Mouse (Mus musculus) testis, adult 2 months (tissue): ENCODE results near the gene Trit1. TPM values are rescaled to one million over a fixed set of nuclear protein-coding genes. Genes with fewer than 3 reads are reported as not detected.

ENCODE experiments used
- H3K27ac ChIP-seq: fragments of 200-500 bp; 2 replicates; pipeline ENCODE4 v1.5.1; 2012; ENCODE audit warnings: low read depth, low read length; ENCODE audit not compliant: control insufficient read depth, insufficient read depth
- H3K27me3 ChIP-seq: fragments of 200-500 bp; 2 replicates; pipeline ENCODE4 v1.6.1; 2012; ENCODE audit warnings: mild to moderate bottlenecking, low read length, moderate library complexity; ENCODE audit not compliant: control insufficient read depth, insufficient read depth
- H3K36me3 ChIP-seq: fragments of 200-500 bp; 2 replicates; pipeline ENCODE4 v1.6.1; 2012; ENCODE audit warnings: mild to moderate bottlenecking, low read length; ENCODE audit not compliant: control insufficient read depth, insufficient read depth
- H3K4me1 ChIP-seq: fragments of 200-500 bp; 2 replicates; pipeline ENCODE4 v1.6.1; 2012; ENCODE audit warnings: low read length; ENCODE audit not compliant: control insufficient read depth, insufficient read depth
- H3K4me3 ChIP-seq: fragments of 200-500 bp; 2 replicates; pipeline ENCODE4 v1.5.1; 2012; ENCODE audit warnings: low read depth, mild to moderate bottlenecking, low read length, moderate library complexity, mixed read lengths; ENCODE audit not compliant: control insufficient read depth
- CTCF ChIP-seq: fragments of 200-500 bp; IDR thresholded peaks from 2 replicates; pipeline ENCODE4 v1.5.1; 2012; ENCODE audit warnings: low read depth, mild to moderate bottlenecking, inconsistent platforms, low read length, moderate library complexity; ENCODE audit not compliant: control insufficient read depth, insufficient read depth, insufficient replicate concordance
- POLR2A ChIP-seq: fragments of 200-500 bp; IDR thresholded peaks from 2 replicates; pipeline ENCODE4 v1.6.1; 2012; ENCODE audit warnings: low read depth, mild to moderate bottlenecking, inconsistent platforms, low read length, moderate library complexity; ENCODE audit not compliant: control insufficient read depth
- polyA plus RNA-seq: library from polyadenylated mRNA; depleted of rRNA; stranded (reverse); fragments of >200 nt; gene quantifications from 2 replicates; pipeline ENCODE4 v1.2.3, GENCODE M21; 2012

The Trit1 gene
- polyA plus RNA-seq, 1 experiment: 2.2 TPM

- TF ChIP-seq CTCF: no peak
- TF ChIP-seq POLR2A: no peak
- no peaks in the 10 kb centered on the region for H3K27me3 ChIP-seq
- no peaks in the 10 kb centered on the region for H3K36me3 ChIP-seq
- no peaks in the 10 kb centered on the region for H3K4me1 ChIP-seq
- H3K4me3 ChIP-seq: no peak overlapping the region
- H3K27ac ChIP-seq: no peak overlapping the region
Observed at GRCm38 (mm10) chr4:122979826-122980225, 36.6 kb upstream of the Trit1 start.

- H3K27me3 ChIP-seq: no peaks in the 10 kb centered on the region
- H3K4me3 ChIP-seq: no peak overlapping the region
- no peaks in the 10 kb centered on the region for H3K4me1 ChIP-seq
- no peak for TF ChIP-seq CTCF
- no peak for TF ChIP-seq POLR2A
- H3K36me3 ChIP-seq: no peaks in the 10 kb centered on the region
- no peak overlapping the region for H3K27ac ChIP-seq
Observed at GRCm38 (mm10) chr4:122980684-122981083, 35.7 kb upstream of the Trit1 start.

GRCm38 (mm10) chr4:122981238-122981637 lies 35.2 kb upstream of the Trit1 start:
- no peaks in the 10 kb centered on the region for H3K4me1 ChIP-seq
- no peaks in the 10 kb centered on the region for H3K36me3 ChIP-seq
- H3K27me3 ChIP-seq: no peaks in the 10 kb centered on the region
- H3K27ac ChIP-seq: no peak overlapping the region
- no peak for TF ChIP-seq CTCF
- no peak for TF ChIP-seq POLR2A
- H3K4me3 ChIP-seq: no peak overlapping the region

- H3K27me3 ChIP-seq: no peaks in the 10 kb centered on the region
- no peak for TF ChIP-seq POLR2A
- TF ChIP-seq CTCF: no peak
- no peak overlapping the region for H3K4me3 ChIP-seq
Observed at GRCm38 (mm10) chr4:122981930-122982329, 34.5 kb upstream of the Trit1 start.

GRCm38 (mm10) chr4:122982537-122982936 lies 33.9 kb upstream of the Trit1 start:
- no peak for TF ChIP-seq CTCF
- no peak for TF ChIP-seq POLR2A
- Histone ChIP-seq H3K36me3 (no peaks in the 10 kb centered on the region), H3K4me1 (no peaks in the 10 kb centered on the region), H3K27me3 (no peaks in the 10 kb centered on the region), H3K27ac (no peak overlapping the region), H3K4me3 (no peak overlapping the region)

More at GRCm38 (mm10) chr4:122981930-122982329, 34.5 kb upstream of the Trit1 start:
- no peaks in the 10 kb centered on the region for H3K36me3 ChIP-seq
- H3K4me1 ChIP-seq: no peaks in the 10 kb centered on the region
- no peak overlapping the region for H3K27ac ChIP-seq

- Histone ChIP-seq H3K4me1 (no peaks in the 10 kb centered on the region), H3K36me3 (no peaks in the 10 kb centered on the region), H3K27me3 (no peaks in the 10 kb centered on the region), H3K27ac (no peak overlapping the region), H3K4me3 (no peak overlapping the region)
- TF ChIP-seq POLR2A: no peak
- no peak for TF ChIP-seq CTCF
Observed at GRCm38 (mm10) chr4:122983486-122984261, 32.7 kb upstream of the Trit1 start.

GRCm38 (mm10) chr4:122985110-122985509 lies 31.3 kb upstream of the Trit1 start:
- no peaks in the 10 kb centered on the region for H3K27me3 ChIP-seq
- no peak for TF ChIP-seq POLR2A
- TF ChIP-seq CTCF: peak; percentile 36; the same call in 1 of the 2 replicates
- H3K4me3 ChIP-seq: no peak overlapping the region
- H3K27ac ChIP-seq: no peak overlapping the region
- H3K4me1 ChIP-seq: no peaks in the 10 kb centered on the region
- no peaks in the 10 kb centered on the region for H3K36me3 ChIP-seq
